Mouse (Mus musculus) brain, adult 2 months (tissue): Measurements from ENCODE around the gene Ift43.

Source experiments
- DNase-seq: peaks from one replicate; pipeline ENCODE4 v3.0.0; 2011; ENCODE audit warnings: low read depth, low spot score

The Ift43 gene

DNA sequence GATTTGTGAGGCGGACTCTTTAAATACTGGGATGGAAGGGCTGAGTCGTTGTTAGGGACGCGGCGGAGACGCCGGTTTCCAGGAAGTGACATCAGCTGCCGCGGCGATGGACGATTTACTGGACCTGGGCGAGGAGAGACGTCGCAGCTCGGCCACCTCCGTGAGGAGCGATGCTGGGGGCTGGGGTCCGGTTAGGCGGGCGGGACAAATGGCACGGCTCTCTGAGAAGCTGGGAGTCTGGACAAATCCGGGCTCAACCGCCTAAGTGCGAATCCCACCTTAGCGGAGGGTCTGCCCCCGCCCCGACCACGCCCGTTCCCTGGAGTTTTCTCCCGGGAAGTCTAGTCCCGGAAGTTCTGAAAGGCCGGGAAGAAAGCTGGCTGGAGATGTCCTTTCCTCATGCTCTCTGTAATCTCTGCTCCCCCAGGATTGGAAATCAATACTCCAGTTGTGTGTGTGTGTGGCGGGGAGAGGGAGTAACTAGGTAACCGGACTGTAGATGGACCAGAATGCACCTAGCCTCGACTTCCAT lies at the start of gene Ift43:
Gene Ift43 (plus strand): TSS at position 61 of the 532 bp plus-strand sequence.
- peak; percentile 94 for DNase-seq

- DNase-seq, result no peak
Observed at GRCm38 (mm10) chr12:86035586-86035985, 46.8 kb upstream of the Ift43 start.

- no peak for DNase-seq
Observed at GRCm38 (mm10) chr12:86036368-86037166, 45.8 kb upstream of the Ift43 start.

GRCm38 (mm10) chr12:86037235-86037921 lies 45.0 kb upstream of the Ift43 start:
- peak; percentile 31 for DNase-seq

DNA sequence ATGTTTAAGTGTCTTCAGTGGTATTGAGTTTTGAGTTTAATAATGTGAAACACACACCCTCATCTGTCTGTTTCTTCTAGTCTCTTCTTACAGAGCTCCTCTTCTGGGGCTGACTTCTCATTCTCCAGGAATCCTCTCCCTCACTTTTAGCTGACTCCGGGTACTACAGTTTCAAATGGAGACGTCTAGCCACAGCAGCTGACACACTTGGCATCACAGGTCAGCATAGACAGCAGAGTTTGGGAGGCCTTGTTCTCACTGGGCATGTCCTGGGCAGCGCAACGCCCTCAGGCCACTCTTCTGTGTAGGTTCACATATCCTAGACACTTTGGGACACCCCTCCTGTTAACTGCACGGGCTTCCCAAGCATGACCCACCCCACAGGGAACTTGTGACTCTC lies 43.3 kb upstream of the Ift43 start:
- no peak for DNase-seq

- DNase-seq, result no peak
Observed at GRCm38 (mm10) chr12:86039751-86040150, 42.6 kb upstream of the Ift43 start.

GRCm38 (mm10) chr12:86046141-86046540 lies 36.2 kb upstream of the Ift43 start:
- DNase-seq, result no peak

- DNase-seq, result no peak
Observed at GRCm38 (mm10) chr12:86046776-86047175, 35.6 kb upstream of the Ift43 start.

- no peak for DNase-seq
Observed at GRCm38 (mm10) chr12:86047376-86047775, 35.0 kb upstream of the Ift43 start.

DNA sequence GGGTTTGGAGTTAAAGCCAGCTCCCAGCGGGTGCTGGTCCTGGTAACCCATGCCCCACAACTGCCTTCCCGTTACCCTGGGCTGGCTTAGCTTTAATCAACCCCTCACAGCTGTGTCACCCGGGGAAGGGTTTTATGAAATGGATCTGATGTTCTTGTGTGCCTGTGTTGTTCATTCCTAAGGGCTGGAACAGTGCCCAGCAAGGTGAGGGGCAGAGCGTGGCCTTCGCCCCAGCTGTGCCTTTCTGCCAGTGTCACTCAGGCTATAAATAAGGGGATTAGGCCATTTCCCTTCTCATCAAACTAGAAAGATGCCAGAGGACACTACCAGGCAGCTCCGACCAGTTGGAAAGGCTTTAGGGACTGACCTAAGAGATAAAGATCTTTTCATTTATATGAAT lies 32.5 kb upstream of the Ift43 start:
- no peak for DNase-seq

DNA sequence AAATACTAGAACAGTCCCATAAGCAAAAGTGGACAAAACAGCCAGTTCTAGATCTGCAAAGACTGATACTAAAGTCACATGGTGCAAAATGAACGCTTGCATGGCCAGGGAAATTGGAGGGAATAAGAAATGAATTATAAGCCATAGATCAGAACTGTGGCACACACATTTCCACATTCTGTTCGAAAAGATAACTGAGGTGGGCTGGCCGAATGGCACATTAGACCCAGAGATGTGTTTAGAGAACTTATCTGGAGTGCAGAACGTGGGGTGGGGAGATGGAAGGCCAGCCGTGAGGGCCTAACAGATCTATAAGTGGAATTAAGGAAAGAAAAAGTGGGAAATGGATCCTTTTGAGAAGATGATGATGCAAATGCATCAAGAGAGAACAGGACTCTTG lies 30.9 kb upstream of the Ift43 start:
- DNase-seq, result no peak

- peak; percentile 34 for DNase-seq
Observed at GRCm38 (mm10) chr12:86055306-86055705, 27.0 kb upstream of the Ift43 start.

DNA sequence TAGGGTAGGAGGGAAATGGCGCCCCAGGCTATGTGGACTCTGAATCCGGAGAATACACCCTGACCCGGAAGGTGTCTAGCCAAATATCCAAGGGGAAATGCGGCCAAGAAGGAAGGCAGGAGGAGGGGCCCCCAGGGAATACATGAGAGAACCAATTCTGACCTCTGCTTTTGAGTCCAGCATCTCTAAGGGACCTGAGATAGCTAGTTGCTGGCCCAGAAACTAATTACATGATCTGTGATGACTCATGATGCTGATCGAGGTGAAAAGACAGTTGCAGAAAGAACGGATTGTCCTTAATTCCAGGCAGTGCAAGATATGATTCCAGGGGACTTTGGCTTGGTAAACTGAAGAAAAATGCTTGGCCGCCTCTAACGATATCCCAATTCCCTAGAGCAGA lies 25.4 kb upstream of the Ift43 start:
- DNase-seq, result peak; percentile 24

DNA sequence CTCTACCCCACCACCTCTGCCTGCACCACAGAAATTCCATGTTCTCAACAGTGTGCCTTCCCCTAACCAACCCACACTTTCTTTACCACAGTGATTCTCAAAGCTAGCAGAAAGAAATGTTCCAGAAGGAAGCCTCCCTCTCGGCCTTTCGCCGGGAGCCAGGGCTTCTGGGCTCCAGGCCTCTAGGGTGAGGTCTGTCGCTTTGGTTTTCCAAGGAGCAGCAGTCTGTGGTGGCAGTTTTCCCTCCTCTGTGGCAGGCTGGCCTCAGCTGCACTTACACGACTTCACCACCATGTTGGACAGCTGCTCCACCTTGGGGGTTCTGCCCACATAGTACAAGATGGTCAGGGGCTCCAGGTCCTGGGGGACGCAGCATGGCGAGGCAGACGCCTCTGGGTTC lies 24.8 kb upstream of the Ift43 start:
- DNase-seq, result no peak

DNA sequence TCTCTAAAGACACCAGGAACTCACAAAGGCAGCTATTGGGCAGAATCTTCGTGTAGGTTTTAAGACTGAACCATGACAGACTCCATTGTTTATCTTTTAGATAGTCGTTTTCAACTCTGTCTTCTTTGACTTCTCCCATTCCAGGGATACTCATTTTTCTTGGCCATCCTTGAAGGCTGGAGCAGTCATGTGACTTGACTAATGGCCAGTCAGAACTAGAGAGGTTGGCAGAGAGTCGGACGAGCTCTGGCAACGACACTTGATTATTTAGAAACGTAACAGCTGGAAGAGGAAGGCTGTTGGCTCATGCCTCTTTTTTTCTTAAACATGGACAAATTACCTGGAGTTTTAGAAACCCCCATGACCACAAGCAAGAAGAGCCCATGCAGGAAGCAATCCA lies 23.0 kb upstream of the Ift43 start:
- DNase-seq, result no peak

- DNase-seq, result no peak
Observed at GRCm38 (mm10) chr12:86064796-86065195, 17.5 kb upstream of the Ift43 start.

- DNase-seq, result peak; percentile 72
Observed at GRCm38 (mm10) chr12:86071432-86071831, 10.9 kb upstream of the Ift43 start.

GRCm38 (mm10) chr12:86074681-86075080 lies 7.7 kb upstream of the Ift43 start:
- peak; percentile 76 for DNase-seq

DNA sequence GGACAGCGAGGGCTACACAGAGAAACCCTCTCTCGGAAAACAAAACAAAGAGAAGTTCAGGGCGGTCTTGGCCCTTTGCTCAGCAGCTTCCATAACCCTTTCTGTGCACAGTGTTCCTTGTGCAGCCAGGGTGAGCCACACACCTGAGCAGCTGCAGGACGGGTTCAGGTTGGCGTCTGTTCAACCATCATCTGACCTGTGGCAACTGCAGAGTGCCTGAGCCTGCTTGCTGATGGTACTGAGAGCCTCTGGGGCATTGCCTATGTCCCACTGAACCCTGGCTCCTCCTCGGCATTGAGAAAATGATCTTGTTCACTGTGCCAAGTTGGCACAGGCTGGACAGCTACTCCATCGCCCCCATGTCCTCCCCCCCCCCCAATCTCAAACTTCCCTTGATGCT lies 7.0 kb upstream of the Ift43 start:
- DNase-seq, result no peak

DNA sequence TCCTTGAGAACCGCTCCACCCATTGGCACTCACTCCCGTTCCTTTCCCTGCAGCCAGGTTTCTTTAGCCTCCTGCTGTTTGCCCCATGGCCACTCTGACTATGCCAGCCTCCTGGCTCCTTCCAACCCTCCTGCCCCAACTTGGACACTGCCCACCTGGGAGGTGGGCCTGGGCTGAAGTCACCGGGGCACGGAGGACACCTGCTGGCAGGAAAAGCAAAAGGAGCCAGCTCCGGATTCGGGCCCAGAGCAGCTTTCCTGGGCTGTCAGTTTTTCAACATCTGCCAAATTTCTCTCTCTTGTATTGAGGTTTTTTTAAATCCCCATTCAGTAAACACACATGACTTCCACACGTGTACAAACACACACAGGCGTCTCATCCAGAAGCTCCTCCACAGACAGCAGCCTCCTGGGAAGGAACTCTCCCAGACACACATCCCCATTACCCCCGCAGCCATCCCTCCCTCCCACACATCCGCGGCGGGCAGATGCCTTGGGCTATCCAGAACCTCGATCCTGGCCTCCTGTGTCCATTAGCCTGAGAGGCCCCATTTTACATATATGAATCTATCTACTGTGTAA lies 5.9 kb upstream of the Ift43 start:
- peak; percentile 78 for DNase-seq

GRCm38 (mm10) chr12:86077322-86077721 lies 5.0 kb upstream of the Ift43 start:
- peak; percentile 50 for DNase-seq

DNA sequence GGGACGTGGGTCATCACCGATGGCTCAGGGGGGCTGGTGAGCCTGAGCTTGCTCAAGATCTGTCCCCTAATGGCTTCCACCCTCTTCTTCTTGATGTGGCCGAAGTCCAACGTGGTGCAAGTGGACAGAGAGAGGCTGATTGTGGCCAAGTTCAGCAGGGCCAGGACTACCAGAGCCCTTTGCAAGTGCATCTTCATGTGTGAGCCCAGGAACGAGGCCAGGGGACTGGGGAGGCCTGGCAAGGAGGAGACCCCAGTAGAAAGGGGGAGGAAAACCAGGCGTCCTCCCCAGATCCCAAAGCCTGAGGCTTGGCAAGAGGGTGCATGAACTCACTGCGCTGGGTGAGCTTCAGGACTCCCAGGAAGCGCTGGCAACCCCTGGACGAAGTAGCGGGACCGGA lies 4.6 kb upstream of the Ift43 start:
- DNase-seq, result peak; percentile 33

DNA sequence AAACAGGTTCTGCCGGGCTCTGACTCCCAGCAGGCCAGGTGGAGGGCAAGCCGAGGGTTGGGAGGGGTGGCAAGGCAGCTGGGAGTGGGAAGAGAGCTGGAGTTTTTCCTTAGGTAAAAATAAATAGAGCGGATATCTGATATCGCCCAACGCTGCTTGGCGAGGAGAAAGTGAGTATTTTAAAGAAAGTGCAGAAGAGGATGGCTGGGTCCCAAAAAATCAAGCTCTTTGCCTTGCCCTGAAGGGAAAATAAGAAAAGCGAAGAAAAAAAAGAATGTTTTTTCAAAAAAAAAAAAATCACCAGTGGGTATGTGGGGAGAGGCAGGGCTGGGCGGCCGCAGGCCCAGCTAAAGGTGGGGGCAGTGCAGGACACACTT lies 4.2 kb upstream of the Ift43 start:
- peak; percentile 46 for DNase-seq
